Mouse (Mus musculus): ENCODE results near the gene Hoxd13.

Gene Hoxd13

GRCm38 (mm10) chr2:74663291-74663925 lies 4.7 kb upstream of the Hoxd13 start:
- peak; percentile 73 for DNase-seq

DNA sequence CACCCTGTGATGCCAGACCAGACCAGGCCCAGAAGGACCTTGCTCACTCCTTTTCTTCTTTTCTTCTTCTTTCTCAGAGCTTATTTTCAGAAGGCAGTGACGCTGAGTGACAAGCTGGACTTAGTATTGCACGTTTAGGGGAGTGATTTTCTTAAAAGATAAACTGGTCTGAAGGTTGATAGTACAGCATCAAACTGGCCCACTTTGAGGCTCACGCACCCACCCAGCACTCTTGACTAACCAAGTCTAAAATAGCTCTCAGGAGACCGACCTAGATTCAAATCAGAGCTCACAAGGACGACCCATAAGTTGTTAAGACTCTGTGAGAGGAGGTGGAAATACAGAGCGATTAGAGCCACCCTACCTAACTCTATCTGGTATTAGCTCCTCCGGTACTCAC lies 1.7 kb upstream of the Hoxd13 start:
- DNase-seq: no peak

GRCm38 (mm10) chr2:74667191-74667841 lies 794 bp upstream of the Hoxd13 start:
- DNase-seq: no peak

DNA sequence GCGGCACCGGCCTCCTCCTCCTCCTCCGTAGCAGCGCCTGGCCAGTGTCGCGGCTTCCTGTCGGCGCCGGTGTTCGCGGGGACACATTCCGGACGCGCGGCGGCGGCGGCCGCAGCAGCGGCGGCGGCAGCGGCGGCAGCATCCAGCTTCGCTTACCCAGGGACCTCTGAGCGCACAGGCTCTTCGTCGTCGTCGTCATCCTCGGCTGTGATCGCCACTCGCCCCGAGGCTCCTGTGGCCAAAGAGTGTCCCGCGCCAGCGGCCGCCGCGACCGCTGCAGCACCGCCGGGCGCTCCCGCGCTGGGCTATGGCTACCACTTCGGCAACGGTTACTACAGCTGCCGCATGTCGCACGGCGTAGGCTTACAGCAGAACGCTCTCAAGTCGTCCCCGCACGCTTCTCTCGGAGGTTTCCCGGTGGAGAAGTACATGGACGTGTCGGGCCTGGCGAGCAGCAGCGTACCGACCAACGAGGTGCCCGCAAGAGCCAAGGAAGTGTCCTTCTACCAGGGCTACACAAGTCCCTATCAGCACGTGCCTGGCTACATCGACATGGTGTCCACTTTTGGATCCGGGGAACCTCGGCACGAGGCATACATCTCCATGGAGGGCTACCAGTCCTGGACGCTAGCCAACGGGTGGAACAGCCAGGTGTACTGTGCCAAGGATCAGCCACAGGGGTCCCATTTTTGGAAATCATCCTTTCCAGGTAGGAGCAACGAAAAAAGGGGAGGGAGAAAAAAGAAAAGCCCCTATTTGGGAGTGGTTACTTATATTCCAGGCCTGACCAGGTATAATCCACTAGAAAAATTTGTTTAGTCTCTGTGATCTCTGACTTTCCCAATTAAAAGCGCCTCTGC lies 490 bp downstream of the Hoxd13 start:
- peak; percentile 36 for DNase-seq

- no peak for DNase-seq
Observed at GRCm38 (mm10) chr2:74669230-74669578, 1.1 kb downstream of the Hoxd13 start.

GRCm38 (mm10) chr2:74669650-74670235 lies 1.6 kb downstream of the Hoxd13 start:
- no peak for DNase-seq

GRCm38 (mm10) chr2:74670632-74671188 lies 2.6 kb downstream of the Hoxd13 start:
- no peak for DNase-seq

DNA sequence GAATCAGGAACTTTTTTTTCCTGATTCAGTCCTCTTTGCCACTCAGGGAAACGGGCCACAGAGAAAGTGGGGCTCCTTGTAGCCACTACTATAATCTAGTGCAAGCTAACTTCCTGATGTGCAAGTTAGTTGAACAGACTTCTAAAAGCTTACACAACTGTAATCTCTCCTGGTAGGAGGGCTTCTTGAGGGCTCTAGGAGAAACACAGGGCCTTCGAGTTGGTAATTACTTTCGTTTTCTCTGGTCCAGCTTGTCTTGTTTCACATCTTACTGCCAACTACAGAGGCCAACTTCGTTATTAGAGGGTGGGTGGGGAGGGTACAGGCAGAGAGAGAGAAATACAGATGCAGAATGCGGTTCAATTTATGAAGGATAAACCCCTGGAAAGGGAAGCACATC lies 3.7 kb downstream of the Hoxd13 start:
- no peak for DNase-seq

- peak; percentile 79 for DNase-seq
Observed at GRCm38 (mm10) chr2:74672481-74673362, 4.6 kb downstream of the Hoxd13 start.

- no peak for DNase-seq
Observed at GRCm38 (mm10) chr2:74673835-74674425, 5.8 kb downstream of the Hoxd13 start.

GRCm38 (mm10) chr2:74674881-74675665 lies 7.0 kb downstream of the Hoxd13 start, which contains the start of gene Hoxd12:
Gene Hoxd12, plus strand, starts transcription at chr2:74675013.
- no peak for DNase-seq

GRCm38 (mm10) chr2:74675666-74676282 lies 7.7 kb downstream of the Hoxd13 start:
- no peak for DNase-seq

- DNase-seq: no peak
Observed at GRCm38 (mm10) chr2:74676376-74677052, 8.4 kb downstream of the Hoxd13 start.

DNA sequence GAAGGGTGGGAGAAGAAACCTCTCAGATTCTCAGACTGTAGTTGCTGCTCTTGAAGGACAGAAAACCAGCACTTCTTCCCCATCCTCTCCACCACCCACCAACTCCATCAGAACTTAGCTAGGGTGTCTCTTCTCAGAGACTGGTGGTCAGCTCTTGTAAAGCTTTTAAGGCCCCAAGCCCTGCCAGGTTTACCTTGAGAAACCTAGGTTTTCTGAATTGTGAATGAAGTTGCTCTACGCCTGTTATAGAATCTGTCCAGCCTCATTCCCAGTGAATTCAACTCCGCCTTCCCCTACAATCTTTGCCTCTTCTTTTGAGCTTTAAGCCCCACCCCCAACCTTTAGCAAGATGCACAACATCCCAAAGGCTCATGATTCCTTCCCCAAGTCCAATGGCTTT lies 9.0 kb downstream of the Hoxd13 start:
- no peak for DNase-seq

GRCm38 (mm10) chr2:74678891-74679595 lies 10.9 kb downstream of the Hoxd13 start, which contains the start of gene Hoxd11:
Gene Hoxd11, plus strand, starts transcription at chr2:74679557.
- DNase-seq: no peak

- peak; percentile 45 for DNase-seq
Observed at GRCm38 (mm10) chr2:74679596-74679971, 11.5 kb downstream of the Hoxd13 start.

- DNase-seq: peak; percentile 24
Observed at GRCm38 (mm10) chr2:74679980-74680379, 11.9 kb downstream of the Hoxd13 start.

GRCm38 (mm10) chr2:74680561-74681398 lies 12.7 kb downstream of the Hoxd13 start:
- peak; percentile 40 for DNase-seq

Measured in kidney, postnatal 14 days (tissue).